Mouse (Mus musculus) olfactory bulb, adult 2 months (tissue): ENCODE results near the gene Gpr84.

ENCODE experiments used
- CTCF ChIP-seq: fragments of 200-500 bp; IDR thresholded peaks from 2 replicates; pipeline ENCODE4 v1.5.1; 2012; ENCODE audit warnings: low read depth, mild to moderate bottlenecking, low read length, moderate library complexity; ENCODE audit not compliant: insufficient read depth
- POLR2A ChIP-seq: fragments of 200-500 bp; IDR thresholded peaks from 2 replicates; pipeline ENCODE4 v1.6.1; 2012; ENCODE audit warnings: mild to moderate bottlenecking, low read depth, low read length, moderate library complexity; ENCODE audit not compliant: insufficient read depth

- TF ChIP-seq CTCF (no peak), POLR2A (no peak)
Observed at GRCm38 (mm10) chr15:103294649-103295048, 15.8 kb downstream of the Gpr84 start.
